Mouse (Mus musculus): ENCODE data around the gene Gpc6. TPM values are rescaled to one million over a fixed set of nuclear protein-coding genes. Genes with fewer than 3 reads are reported as not detected.

Gpc6 gene
- total RNA-seq, 2 experiments from 2014 or later: 18.2 to 19.4 TPM

DNA sequence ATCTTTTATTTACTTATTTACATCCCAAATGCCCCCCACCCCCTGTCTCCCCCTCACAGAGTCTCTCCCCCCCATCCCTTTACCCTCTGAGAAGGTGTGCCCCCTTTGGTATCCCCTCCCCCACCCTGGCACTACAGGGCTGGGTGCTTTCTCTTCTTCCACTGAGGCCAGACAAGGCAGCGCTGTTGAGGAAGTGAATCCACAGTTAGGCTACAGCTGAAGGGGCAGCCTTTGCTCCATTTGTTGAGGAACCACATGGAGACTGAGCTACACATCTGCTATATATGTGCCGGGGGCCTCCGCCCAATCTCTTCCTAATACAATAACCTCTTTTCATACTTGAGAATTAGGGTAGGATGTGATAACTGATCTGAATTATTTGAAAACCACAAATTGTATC, 791.2 kb downstream of the Gpc6 start:
- no peak for DNase-seq (ENCODE audit: extremely low spot score in 1 of 2, low spot score in 2 of 2)
- no peak for TF ChIP-seq CTCF (IDR thresholded peaks at IDR 0.05)
- Histone ChIP-seq H3K4me3 (no peak overlapping the region), H3K27ac (no peak overlapping the region)
- intact Hi-C loops (cut with DNase I): no loop called here

DNA sequence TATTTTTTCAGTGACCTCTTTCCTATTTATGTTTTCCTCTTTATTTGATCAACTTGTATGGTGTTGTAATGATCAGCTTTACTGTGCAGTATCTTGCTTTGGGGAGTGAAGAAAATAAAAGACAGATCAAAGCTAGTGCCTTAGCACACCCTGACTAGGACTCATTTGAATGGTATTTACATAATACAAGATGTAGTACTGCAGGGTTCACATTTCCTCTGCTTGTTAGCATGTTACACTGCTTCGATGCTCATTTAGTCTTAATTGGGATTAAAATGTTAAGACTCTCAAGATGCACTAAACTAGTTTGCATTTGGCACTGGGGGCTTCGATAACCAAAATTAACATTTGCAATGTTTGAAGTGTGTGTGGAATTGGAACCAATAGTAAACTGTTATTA, 803.6 kb downstream of the Gpc6 start:
- intact Hi-C loops (cut with DNase I): no loop called here
- no peak overlapping the region for H3K27ac ChIP-seq
- H3K4me3 ChIP-seq: no peak overlapping the region
- TF ChIP-seq CTCF (IDR thresholded peaks at IDR 0.05): no peak
- no peak for DNase-seq (ENCODE audit: extremely low spot score in 1 of 2, low spot score in 2 of 2)

DNA sequence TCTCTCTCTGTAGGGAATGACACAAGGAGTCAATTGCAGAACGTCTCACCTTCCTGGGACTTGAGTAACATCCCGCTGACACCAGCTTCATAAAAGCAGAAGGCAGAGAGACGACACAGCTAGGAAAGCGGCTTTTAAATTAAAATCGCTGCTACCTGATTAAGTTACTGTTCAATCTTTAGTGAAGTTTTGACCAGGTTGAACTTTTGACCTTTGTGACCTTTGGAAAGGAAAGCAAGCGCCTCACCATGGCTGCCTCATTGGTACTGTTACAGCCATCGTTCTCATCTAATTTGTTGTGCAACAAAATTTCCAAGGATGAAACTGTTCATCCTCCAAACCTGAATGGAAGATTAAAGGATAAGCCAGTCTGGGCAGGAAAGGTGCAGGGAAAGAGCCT, 830.1 kb downstream of the Gpc6 start:
- DNase-seq (ENCODE audit: extremely low spot score in 1 of 2, low spot score in 2 of 2): no peak
- Histone ChIP-seq H3K27ac (no peak overlapping the region), H3K4me3 (no peak overlapping the region)
- no peak for TF ChIP-seq CTCF (IDR thresholded peaks at IDR 0.05)
- intact Hi-C loops (cut with DNase I): no loop called here

DNA sequence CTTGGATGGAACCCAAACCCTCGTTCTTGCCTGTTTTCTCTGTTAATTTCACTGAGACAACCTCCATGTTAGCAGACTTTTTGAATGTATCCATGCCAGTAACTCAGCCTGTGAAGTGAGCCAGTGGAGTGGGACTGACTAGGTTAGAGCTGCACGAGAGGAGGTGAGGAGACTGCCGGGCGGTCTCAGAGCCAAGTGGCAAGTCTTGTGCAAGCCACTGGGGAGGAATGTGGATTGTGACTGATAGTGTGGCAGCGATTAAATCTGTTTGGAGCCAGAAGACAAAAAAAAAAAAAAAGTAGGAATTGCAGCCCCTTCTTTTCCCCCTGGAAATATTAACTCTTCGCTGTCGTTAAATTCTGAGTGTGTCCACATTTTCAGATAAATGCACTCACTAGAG, 831.4 kb downstream of the Gpc6 start:
- no peak for DNase-seq (ENCODE audit: extremely low spot score in 1 of 2, low spot score in 2 of 2)
- intact Hi-C loops (cut with DNase I): no loop called here
- Histone ChIP-seq H3K27ac (no peak overlapping the region), H3K4me3 (no peak overlapping the region)
- TF ChIP-seq CTCF (IDR thresholded peaks at IDR 0.05): no peak

DNA sequence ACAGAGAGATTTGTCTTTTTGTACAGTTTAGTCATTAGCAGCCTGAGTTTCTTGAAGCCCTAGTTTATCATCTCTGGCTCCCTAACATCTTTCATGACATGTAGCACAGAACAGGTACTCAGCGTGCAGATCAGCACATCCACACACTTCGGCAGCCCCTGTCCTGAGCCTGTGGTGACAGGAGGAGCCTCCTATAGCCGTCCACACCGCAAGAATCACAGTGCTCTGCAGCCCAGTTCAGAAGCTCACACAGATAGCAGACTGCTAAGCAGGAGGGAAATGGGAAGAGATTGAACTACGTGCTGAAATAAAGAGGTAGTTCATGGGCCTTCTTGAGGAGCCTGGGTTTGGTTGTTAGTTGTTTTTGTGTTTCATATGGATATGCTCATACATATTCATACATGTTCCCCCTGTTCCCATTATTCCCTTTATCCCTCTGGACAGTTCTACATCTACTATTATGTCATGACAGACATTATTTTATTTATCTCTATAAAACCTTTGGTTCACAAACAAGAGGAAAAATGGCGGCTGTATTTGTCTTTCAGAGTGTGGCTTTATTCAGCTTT, 832.8 kb downstream of the Gpc6 start:
- no peak for TF ChIP-seq CTCF (IDR thresholded peaks at IDR 0.05)
- intact Hi-C loops (cut with DNase I): no loop called here

DNA sequence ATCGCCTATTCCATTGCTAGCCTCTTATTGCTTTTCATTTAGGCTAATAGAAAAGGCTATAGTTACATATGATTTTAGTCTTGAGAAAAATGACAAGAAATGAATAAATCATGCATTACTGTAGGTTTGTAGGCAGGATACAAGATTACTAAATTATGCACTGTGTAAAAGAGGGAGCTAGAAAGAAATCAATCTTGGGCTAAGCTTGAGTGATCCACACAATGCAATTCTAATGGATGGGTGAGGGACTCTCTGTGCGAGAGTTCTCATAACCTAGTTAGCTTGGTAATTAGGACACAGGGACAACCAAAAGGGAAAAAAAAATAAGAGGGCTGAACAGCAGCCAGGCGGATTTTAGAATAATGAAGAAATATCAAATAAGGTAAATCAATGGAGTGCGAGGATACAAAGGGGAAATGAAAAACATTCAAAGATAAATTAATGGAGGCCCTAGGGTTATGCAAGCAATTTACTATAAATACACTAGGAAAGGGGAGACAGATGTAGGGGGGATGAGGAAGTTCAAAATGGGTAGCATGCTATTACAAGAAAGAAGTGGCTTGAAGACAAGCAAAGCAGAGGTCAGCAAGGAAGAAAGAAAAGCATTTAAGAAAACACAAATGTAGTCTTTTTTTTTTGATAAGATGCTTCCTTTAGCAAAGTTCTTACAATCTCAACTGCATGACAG, 835.9 kb downstream of the Gpc6 start:
- Histone ChIP-seq H3K4me3 (no peak overlapping the region), H3K27ac (no peak overlapping the region)
- no peak for TF ChIP-seq CTCF (IDR thresholded peaks at IDR 0.05)
- intact Hi-C loops (cut with DNase I): no loop called here
- no peak for DNase-seq (ENCODE audit: extremely low spot score in 1 of 2, low spot score in 2 of 2)

More for the DNA sequence above, 832.8 kb downstream of the Gpc6 start:
- Histone ChIP-seq H3K27ac (no peak overlapping the region), H3K4me3 (no peak overlapping the region)
- no peak for DNase-seq (ENCODE audit: extremely low spot score in 1 of 2, low spot score in 2 of 2)

DNA sequence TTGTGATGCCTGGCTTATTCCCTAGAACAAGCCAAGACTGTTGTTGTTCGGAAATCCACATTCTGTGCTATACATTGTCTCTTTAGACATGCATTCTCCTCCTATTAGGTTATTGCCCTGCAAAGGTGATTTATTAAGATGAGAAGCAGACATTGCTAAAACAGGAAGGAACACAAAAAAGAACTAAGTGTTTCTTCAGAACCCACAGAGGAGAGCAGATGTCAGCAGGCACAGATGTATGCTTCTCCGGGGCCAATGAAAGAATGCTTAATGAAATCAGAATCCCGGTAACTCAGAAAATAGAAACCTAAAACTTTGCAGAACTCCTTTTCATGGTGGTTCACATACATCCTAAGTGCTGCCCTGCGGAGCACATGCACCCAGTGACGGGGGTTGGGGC, 837.8 kb downstream of the Gpc6 start:
- Histone ChIP-seq H3K4me3 (no peak overlapping the region), H3K27ac (no peak overlapping the region)
- no peak for TF ChIP-seq CTCF (IDR thresholded peaks at IDR 0.05)
- intact Hi-C loops (cut with DNase I): no loop called here
- DNase-seq (ENCODE audit: extremely low spot score in 1 of 2, low spot score in 2 of 2): no peak

DNA sequence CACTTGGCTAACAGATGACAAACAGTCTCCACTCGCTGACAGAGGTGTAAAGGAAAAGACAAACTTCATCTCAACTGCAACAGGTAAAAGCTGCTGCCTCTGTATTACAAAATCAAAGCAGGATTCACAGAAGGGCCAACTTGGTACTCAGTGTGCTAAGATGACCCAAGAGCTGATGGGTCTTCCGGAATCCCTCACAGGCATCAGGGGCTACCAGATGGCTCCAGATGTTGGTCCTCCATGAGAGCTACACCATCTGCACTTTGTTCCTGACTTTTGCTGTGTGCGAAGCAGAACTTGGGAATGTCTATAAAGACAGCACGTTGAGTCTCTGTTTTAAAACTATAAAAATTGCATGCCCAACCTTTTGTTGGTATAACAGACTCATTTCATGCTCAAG, 842.7 kb downstream of the Gpc6 start:
- no peak for TF ChIP-seq CTCF (IDR thresholded peaks at IDR 0.05)
- DNase-seq (ENCODE audit: extremely low spot score in 1 of 2, low spot score in 2 of 2): no peak
- no peak overlapping the region for H3K27ac ChIP-seq
- intact Hi-C loops (cut with DNase I): loop anchor here (2.0 kb wide), 1 partner anchor 45 kb away; no protein-coding TSS in a partner anchor
- no peak overlapping the region for H3K4me3 ChIP-seq

DNA sequence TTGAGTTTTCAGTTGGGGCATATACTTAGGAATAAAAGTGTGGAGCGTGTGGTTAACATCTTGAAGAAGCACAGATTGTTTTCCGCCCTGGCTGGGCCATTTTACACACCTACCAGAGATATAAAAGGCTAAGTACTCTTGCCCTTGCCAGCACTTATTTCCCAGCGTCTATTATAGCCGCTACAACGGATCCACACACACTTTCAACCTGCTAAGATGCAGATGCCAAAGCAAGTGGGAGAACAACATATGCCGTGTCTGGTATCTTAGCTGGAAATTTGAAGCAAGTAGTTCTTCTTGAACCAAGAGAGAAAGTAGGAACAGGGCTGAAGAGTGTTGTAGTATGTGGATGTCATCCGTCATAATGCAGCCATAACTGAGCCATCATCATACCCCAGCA, 843.6 kb downstream of the Gpc6 start:
- intact Hi-C loops (cut with DNase I): loop anchor here (2.0 kb wide), 1 partner anchor 44 kb away; no protein-coding TSS in a partner anchor
- no peak for DNase-seq (ENCODE audit: extremely low spot score in 1 of 2, low spot score in 2 of 2)
- no peak overlapping the region for H3K27ac ChIP-seq
- no peak overlapping the region for H3K4me3 ChIP-seq
- no peak for TF ChIP-seq CTCF (IDR thresholded peaks at IDR 0.05)

DNA sequence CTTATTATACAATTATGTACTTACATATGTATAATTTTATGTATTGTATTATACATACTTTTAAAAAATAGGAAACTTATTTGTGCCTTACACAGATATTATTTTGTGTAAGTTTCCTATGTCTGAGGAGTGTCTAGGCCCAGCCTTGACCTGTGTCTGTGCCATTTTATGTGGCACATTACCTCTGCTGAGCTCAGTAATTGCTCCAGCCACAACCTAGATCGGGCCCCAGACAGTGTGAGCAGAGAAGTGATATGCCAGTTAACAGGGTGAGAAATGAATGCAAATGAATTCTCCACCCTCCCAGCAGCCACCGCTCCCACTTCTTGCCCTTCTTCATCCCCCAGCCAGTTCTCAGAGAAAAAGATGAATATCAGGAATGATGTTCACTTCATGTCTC, 848.3 kb downstream of the Gpc6 start:
- no peak for DNase-seq (ENCODE audit: extremely low spot score in 1 of 2, low spot score in 2 of 2)
- Histone ChIP-seq H3K4me3 (no peak overlapping the region), H3K27ac (no peak overlapping the region)
- intact Hi-C loops (cut with DNase I): no loop called here
- TF ChIP-seq CTCF (IDR thresholded peaks at IDR 0.05): no peak

DNA sequence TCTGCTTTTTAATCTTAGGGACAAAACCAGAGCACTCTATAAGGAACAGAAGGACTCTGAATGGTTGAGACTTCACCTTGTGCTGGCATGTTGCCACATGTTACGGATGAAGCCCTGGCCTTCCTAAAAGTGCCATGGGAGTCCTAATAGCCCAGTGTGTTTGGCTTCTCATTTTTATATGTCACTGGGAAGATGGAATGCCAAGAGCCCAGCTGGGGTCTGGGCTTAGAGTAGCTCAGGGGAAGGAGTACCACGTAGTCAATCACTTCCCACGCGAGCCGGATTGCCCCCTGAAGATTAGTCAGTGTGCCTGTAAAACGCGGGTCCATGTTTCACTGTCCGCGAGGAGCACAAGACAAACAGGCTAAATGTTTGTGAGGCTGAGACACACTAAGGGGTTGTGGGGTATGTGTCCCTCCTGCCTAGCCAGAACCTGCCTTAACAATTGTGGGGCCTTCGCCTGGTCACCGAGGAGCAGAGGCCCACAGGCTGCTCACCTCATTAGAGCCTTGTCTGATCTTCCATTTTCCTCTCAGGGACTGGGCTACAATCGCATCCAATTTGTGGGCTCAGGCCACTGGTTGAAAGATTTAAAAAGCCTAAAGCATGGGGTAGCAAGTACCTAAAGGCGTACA, 852.9 kb downstream of the Gpc6 start:
- Histone ChIP-seq H3K4me3 (no peak overlapping the region), H3K27ac (no peak overlapping the region)
- no peak for TF ChIP-seq CTCF (IDR thresholded peaks at IDR 0.05)
- no peak for DNase-seq (ENCODE audit: extremely low spot score in 1 of 2, low spot score in 2 of 2)
- intact Hi-C loops (cut with DNase I): no loop called here

DNA sequence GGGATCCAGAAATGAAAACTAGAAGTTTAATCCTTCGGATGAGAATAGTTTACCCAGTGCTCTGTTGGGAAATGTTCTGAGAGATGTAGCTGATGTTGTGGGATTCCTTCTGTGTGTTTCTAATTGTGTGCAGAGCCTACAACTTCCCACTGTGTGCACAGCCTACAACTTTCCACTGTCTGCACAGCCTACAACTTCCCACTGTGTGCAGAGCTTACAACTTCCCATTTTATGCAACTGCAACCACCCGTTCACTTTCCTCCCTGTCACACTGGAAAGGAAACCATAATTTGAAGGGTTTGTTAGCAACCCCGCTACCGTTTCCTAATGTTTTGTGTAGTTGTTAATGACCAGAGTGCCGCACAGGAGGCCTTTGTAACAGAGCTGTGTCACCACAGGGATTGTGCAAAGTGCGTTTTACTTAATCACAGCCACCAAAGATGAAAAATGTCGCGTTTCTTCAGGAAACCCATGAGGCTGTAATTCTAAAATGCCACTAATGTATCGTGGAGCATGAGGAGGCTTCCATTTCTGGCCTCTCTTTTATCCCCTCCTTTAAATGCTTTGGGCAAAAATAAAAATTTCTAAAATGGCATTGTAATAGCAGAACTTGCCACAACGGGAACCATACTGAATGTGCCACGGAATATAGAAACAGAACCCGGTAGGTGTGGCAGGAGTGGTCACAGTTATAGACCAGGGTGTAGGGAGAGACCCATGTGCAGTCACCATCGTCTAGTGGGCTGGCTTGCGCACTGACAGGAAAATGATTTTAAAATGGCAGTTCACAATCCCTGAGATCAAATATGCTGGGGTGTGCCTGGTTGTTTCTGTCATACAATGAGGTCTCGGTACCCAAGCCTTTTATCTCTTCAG, 853.7 kb downstream of the Gpc6 start:
- Histone ChIP-seq H3K27ac (no peak overlapping the region), H3K4me3 (no peak overlapping the region)
- no peak for DNase-seq (ENCODE audit: extremely low spot score in 1 of 2, low spot score in 2 of 2)
- TF ChIP-seq CTCF (IDR thresholded peaks at IDR 0.05): no peak
- intact Hi-C loops (cut with DNase I): no loop called here

Measured in left cerebral cortex, adult 2 months (tissue).